Mouse (Mus musculus): ENCODE data around the gene Nf2.
A peak's percentile ranks its signal among the peaks of the same experiment; 100 is the strongest.

Nf2 gene

DNA sequence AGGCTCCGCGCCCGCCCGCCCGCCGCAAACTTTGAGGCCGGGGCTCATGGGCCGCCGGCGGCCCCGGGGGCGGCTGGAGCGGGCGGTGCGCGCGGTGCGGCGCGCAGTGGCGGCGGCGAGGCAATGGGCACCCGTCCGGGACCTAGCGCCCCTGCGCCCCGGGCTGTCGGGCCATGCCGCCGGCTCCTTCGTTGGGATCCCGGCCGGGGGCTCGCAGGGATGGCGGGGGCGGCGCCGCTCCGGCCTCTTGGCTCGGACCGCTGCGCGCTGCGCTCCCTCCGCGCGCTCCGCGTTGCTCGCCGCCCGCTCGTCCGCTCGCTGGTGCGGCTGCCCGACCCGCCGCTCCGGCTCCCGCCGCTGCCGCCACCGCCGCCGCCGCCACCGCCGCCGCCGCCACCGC, 102.6 kb downstream of the Nf2 start, which contains the start of gene Cabp7:
TSS of gene Cabp7 (minus strand) at position 46 of the 400 bp plus-strand sequence.
- DNase-seq (ENCODE audit: low spot score) = peak; percentile 51

DNA sequence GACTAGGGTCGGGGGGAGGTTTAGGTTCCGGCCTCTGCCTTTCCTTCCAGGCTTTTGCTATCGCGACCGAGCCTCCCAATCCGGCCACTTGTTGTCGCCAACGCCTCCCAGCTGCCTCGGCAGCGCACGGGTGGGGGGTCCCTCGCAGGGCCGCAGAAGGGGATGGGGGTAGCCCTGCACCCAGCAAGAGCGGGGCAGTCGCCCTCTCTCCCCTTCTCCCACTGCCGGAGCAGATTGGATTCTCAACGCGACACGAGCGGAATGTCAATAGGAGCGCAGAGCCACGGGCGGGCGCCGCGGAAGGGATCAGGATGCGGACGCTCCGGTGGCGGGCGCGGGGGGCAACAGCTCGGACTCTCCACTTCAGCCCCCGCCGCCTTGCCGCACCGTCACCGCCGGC, 103.4 kb downstream of the Nf2 start:
- peak; percentile 21 for DNase-seq (ENCODE audit: low spot score)

DNA sequence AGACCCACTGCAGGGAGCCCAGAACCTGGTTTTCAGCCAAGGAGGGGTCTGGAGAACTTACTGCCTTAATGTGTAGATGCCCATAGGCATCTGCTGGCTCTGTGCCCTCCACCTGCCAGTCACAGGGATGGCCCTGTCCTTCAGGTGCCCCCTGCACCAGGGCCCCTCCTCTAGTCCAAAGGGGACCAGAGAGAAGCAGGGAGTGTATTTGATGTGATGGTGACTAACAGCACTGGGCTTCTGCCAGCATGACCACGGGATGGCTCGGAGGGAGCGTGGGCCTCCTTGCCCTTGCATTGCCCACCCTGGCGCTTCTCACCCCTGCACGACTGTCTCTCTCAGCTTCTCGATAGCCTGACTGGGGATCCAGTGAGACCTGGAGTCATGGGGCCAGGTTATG, 104.6 kb downstream of the Nf2 start:
- no peak for DNase-seq (ENCODE audit: low spot score)

DNA sequence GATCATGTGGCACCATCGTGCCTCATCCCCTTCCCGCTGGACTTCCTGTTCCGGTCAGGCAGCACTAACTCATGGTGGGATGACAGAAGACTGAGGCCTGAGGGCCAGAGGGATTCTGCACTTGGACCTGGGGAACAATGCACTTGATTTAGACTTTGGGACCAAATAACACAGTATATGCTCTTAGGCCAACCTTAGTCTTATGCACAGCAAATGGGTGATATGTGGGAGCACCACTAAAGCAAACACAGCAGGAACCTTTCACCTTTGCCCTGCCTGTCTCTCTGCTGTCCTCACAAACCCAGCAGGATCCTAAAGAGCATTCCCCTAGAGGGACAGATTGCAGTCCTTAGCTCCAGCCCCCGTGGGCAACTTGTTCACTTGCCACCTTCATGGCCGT, 108.6 kb downstream of the Nf2 start:
- DNase-seq (ENCODE audit: low spot score) = no peak

DNA sequence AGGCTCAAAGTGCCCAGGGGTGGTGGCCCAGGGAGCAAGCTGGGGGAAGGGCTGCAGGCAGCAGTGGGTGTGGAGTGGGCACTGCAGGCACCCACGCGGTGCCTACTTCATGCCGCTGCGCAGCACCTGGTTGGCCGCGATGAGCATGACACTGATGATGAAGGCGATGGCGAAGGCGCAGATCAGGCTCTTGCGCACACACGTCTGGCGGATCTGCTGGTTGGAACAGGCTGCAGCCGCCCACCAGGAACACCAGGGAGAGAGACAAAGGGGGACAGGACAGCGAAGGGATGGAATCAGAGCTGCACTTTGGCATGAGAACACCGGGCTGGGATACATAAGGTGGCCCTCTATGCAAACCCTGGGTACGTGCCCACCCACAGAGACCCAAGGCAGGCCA, 110.6 kb downstream of the Nf2 start:
- no peak for DNase-seq (ENCODE audit: low spot score)

DNA sequence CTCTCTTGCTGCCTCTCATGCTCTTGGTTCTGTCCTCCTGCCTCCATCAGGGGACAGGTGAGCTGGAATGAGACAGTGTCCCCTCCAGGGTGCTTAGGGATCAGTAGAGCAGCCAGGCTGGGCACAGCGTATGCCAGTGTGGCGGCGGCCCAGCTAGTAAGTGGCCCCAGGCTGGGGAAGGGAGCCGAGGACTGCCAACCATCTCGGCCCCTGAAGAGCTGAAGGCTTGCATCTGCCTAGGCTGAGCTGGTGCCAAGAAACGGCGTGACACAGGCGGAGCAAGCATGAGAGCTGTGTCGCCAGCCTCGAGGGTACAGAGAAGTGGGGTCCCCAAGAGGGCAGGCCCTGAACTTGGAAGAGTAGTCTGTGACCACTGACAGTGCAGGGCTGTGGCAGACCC, 111.7 kb downstream of the Nf2 start:
- no peak for DNase-seq (ENCODE audit: low spot score)

DNA sequence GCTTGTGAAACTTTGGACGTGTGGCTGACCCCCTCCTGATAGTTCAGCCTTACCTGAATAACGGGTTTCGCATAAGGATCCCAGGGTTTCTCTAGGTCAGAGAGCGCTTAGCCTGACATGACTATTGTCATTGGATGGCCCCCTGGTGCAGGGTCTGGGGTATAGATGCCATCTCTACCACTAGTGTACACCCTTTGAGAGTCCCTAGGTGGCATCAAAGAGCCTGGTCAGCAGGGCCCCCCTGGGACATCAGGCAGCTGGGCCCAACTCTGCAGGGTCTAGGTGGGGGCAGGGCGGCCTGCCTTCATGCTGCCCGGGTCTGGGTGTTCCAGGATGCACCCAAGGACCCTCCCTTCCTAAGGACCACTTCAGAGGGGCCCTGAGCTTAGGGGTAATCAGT, 113.0 kb downstream of the Nf2 start:
- DNase-seq (ENCODE audit: low spot score) = no peak

DNA sequence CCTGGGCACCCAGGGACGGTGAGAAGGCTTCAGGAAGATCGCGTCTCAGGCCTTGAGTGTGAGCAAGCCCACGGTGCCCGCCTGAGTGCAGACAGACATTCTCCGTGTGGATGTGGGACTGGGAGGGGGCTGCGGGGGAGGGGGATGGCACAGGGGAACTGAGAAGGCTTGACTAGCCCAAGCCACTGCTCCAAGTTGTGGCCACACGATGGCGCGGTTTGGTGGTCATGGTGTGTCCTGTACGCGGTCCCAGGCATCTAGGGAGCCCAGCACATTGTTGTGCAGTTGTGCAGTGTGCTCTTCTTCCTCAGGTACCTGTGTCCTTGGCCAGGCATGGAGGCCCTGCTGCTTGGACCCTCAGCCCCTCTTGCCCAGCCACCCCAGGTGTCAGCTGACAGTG, 115.2 kb downstream of the Nf2 start:
- DNase-seq (ENCODE audit: low spot score) = peak; percentile 66

DNA sequence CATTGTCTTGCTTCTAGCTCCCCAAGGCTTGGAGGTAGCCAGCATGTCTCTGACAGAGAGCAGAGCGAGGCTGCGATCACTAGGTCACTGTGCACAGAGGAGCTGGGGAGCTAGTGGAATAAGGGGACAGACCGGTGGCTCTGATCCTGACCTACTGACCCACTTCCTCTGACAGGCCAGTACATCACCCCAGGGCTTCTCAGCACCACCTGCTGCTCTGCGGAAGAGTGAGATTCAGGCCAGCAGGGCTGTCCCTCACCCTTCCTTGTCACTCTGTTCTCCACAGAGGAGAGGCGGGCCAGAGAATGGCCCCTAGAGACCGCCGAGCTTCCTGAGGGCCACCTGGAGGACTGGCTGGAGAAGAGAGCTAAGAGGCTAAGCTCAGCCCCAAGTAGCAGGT, 117.6 kb downstream of the Nf2 start:
- no peak for DNase-seq (ENCODE audit: low spot score)

DNA sequence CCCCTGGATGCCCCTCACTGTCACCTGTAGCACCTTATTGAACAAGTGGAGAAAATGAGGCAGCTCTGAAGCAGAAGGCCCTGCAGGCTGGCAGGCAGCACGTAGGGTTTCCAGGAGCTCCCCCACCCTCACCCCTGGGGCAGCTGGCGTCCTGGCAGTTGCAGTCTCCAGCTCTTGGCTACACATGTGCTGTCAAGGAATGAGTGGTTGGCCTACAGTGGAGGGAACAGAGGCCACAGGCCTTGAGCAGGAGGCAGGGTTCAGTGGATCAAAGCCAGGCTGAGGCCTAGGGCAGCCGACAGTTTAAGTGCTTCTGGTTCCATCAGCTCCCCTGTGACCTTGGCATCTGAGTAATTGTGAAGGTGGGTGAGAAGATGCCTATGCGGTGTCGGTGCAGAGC, 118.4 kb downstream of the Nf2 start:
- no peak for DNase-seq (ENCODE audit: low spot score)

DNA sequence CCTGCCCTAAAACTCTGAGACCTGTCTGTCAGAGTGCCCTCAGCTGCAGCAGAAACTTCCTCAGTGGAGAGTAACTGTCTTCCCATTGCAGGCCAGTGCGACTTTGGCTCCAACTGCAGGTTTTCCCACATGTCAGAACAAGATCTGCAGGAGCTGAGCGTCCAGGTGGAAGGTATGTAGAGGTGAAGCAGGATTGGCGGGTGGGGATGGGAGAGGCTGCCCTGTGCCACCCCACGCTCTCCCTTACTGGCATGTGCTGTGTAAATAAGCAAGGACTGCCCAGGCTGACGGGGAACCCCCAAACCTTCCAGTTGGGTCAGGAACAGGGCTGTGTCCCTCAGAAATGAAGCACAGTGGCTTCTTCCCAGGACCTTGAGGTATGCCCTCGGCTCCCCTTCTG, 119.2 kb downstream of the Nf2 start:
- no peak for DNase-seq (ENCODE audit: low spot score)

DNA sequence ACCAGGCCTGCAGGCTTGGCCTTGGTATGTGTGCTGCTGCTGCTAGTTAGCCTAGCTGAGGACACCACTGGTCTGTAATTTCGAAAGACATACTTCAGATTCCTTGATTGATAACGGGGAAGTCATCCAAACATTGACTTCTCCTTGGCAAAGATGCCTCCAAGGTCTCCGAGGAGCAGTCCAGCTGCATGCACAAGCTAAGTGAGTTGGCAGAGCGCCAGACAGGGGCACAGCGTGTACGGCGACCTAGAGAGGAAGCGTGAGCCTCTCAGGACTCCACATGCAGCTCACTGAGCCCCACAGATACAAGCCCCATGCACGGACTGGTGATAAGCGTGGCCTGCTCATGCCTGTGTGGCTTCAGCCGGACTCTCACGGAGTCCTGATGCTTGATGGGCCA, 119.7 kb downstream of the Nf2 start:
- no peak for DNase-seq (ENCODE audit: low spot score)

DNA sequence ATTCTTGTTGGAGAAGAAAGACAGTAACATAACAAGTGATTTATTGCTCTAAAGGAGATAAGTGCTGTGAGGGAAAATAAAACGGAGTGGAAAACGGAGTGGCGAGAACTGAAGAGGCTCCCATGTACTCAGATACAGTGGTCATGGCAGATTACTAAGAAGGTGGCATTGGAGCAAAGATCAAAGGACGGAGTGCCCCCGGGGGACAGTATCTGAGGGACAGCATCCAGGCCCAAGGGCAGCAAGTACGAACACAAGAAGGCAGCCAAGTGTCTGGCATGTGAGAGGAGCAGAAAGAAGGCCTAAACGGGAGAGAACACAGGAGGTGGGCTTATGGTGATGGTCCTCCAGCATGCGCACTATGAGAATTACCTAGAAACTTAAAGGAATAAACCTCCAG, 127.6 kb downstream of the Nf2 start:
- no peak for DNase-seq (ENCODE audit: low spot score)

DNA sequence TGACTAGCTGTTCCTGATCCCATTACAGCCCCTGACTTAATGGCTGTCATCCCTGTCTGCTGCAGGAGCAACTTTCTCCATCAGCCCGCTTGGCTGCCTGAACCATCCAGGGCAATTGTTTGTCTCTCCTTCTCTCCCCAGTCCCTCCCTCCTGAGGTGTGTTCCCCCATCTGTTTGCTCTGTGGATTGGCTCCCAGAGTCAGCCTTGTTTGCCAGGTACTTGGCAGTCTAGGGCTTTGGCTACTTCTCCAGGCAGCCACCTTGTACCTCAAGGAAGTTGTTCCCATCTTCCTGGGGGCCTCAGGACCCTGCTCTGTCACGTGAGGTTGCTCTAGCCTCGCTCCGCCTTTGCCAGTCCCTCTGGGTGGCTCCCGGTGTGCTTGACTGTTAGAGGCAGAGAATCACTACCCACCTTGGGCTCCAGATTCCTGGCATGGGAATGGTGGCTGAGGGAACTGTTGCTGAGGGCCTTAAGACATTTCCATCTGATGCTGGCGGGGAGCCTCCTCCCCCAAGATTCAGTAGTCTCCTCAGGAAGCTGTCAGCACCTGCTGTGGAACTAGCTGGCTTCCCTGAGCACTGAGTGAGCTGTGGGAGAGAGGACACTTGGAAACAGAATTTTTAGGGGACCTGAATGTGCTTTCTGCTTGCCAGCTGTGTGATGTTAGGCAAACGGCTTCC, 128.3 kb downstream of the Nf2 start:
- no peak for DNase-seq (ENCODE audit: low spot score)

DNA sequence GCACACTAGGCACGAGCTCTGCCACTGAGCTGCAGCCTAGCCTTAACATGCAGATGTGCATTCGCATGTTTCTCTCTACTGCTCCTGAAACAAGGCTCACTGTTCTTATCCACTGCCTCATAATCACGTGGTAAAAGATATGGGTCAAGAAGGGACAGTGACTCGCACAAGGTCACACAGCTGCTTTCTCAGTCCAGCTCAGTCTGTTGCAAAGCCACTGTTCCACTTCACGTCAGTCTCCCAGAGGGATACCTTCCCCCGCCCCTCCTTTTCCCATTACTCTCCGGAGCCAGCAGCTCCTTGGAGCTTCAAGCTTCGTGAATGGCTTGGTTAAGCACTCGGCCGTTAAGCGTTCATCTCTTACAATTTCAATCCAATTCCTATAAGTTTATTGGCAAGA, 128.9 kb downstream of the Nf2 start:
- no peak for DNase-seq (ENCODE audit: low spot score)

DNA sequence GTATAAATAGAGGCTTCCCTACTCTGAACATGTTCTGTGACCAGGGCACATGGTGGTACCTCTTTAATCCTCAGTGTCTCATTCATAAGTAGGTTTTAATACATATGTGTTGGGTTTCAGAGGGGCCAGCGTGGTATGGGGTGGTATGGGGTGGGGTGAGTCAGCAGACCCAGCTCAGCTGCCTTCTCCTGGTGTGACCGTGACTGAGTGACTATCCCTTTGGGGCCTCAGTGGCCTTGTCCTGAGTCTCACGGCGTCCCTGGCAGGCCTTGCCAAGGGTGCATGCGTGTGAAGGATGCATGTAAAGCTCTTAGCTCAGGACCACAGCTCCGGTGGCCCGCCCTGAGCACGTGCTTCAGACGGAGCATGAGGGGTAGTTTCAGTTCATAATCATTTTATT, 129.4 kb downstream of the Nf2 start:
- DNase-seq (ENCODE audit: low spot score) = no peak

DNA sequence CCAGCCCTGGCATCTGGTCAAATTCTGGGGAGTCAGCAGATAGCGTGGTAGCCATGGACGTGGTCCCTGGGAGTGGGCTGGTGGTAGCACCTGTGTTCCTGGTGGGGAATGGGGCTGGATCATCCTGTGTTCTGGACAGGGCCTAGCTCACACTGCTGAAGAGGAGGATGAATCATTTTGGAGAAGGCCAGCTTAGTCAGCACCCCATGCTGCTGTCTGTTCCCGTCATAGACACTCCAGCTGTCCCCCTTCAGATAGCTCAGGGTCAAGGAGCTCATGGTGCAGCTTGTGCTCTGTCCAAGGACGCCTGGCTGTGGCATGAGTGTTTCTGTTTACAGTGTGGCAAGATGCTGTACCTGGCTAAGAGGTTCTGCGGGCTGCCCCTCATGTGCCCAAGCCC, 130.8 kb downstream of the Nf2 start:
- no peak for DNase-seq (ENCODE audit: low spot score)

DNA sequence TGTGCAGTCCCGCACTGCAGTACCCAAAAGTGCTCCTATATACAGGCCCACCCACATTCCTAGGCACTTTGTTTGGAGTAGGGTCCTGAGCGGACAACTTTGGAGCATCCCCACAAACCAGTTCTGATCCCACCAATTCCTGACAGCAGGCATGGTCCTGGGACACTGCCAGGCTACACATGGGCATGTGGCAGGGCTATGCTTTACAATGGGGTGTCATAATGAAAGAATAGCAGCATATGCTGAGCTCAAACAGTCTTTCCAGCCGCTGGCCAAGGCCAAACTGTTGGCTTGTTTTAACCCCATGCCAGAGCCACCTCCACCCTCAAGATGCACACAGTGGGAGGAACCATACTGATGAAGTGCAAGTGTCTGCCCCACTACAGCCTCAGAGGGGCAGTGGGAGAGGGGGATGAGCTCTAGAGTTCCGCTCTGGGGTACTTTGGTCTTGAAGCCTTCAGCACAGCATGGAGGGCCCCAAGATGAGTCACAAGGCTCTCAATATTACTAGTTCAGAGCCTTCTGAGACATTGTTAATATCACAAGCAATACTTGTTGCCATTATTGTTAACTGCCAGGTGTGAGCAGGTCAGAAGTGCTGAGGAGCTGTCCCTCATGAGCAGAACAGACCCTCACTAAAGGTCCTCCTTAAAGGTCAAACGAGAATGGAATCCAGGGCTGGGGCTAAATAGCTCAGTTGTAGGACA, 132.7 kb downstream of the Nf2 start:
- no peak for DNase-seq (ENCODE audit: low spot score)

Measured in retina, embryonic 14.5 days (tissue).